Mouse (Mus musculus) bone marrow macrophage, adult 2 months (primary cell): ENCODE results near the gene B230118H07Rik. TPM values are rescaled to one million over a fixed set of nuclear protein-coding genes. Genes with fewer than 3 reads are reported as not detected.
A peak's percentile ranks its signal among the peaks of the same experiment; 100 is the strongest.

ENCODE experiments used
- H3K27ac ChIP-seq: 2 replicates; pipeline ENCODE4 v1.5.1; 2012; ENCODE audit warnings: low read depth, low read length; ENCODE audit not compliant: insufficient read depth
- H3K4me1 ChIP-seq: 2 replicates; pipeline ENCODE4 v1.6.1; 2012; ENCODE audit warnings: low read length; ENCODE audit not compliant: control insufficient read depth, insufficient read depth
- H3K4me3 ChIP-seq: 2 replicates; pipeline ENCODE4 v1.5.1; 2012; ENCODE audit warnings: mild to moderate bottlenecking, low read length, moderate library complexity; ENCODE audit not compliant: insufficient read depth
- CTCF ChIP-seq: IDR thresholded peaks from 2 replicates; pipeline ENCODE4 v1.5.1; 2012; ENCODE audit warnings: low read depth, mild to moderate bottlenecking, low read length, moderate library complexity
- POLR2A ChIP-seq: IDR thresholded peaks from 2 replicates; pipeline ENCODE4 v1.6.1; 2012; ENCODE audit warnings: mild to moderate bottlenecking, low read depth, low read length, borderline replicate concordance
- polyA plus RNA-seq: library from polyadenylated mRNA; stranded (reverse); fragments of >200 nt; gene quantifications from 2 replicates; pipeline ENCODE4 v1.2.4, GENCODE M21; 2012; ENCODE audit not compliant: missing spikeins, insufficient read depth, insufficient read length

B230118H07Rik gene
- polyA plus RNA-seq, 1 experiment = 24.2 TPM

GRCm38 (mm10) chr2:101639840-101640350 is 9.4 kb downstream of the B230118H07Rik start:
- Histone ChIP-seq H3K4me1 (no peaks in the 10 kb centered on the region), H3K4me3 (no peak overlapping the region), H3K27ac (no peak overlapping the region)
- TF ChIP-seq CTCF = no peak
- TF ChIP-seq POLR2A = no peak

- H3K4me3 ChIP-seq = no peak overlapping the region
- TF ChIP-seq CTCF (no peak), POLR2A (no peak)
- H3K27ac ChIP-seq = no peak overlapping the region
- no peaks in the 10 kb centered on the region for H3K4me1 ChIP-seq
Measured at GRCm38 (mm10) chr2:101638979-101639839, 10.1 kb downstream of the B230118H07Rik start.

- TF ChIP-seq POLR2A (peak; percentile 55; the same call in 1 of the 2 replicates), CTCF (no peak)
- peak overlapping the region; percentile 44 for H3K27ac ChIP-seq
- H3K4me3 ChIP-seq = peak overlapping the region; percentile 75
- H3K4me1 ChIP-seq = peaks cover 3% of the 10 kb centered on the region; the same call in 1 of the 2 replicates
Measured at GRCm38 (mm10) chr2:101628297-101629236, 20.8 kb downstream of the B230118H07Rik start.

GRCm38 (mm10) chr2:101627227-101627626 is 22.1 kb downstream of the B230118H07Rik start:
- Histone ChIP-seq H3K27ac (no peak overlapping the region), H3K4me1 (peaks cover 3% of the 10 kb centered on the region; the same call in 1 of the 2 replicates), H3K4me3 (no peak overlapping the region)
- TF ChIP-seq CTCF (no peak), POLR2A (no peak)

GRCm38 (mm10) chr2:101624526-101624925 is 24.8 kb downstream of the B230118H07Rik start, which contains the start of gene Rag2:
Gene Rag2 (plus strand): TSS chr2:101624718.
- H3K27ac ChIP-seq = no peak within 1 kb of the TSS
- H3K4me1 ChIP-seq = peaks cover 16% of the 10 kb centered on the region
- H3K4me3 ChIP-seq = no peak within 1 kb of the TSS
- no peak for TF ChIP-seq CTCF
- TF ChIP-seq POLR2A = no peak

GRCm38 (mm10) chr2:101624011-101624410 is 25.3 kb downstream of the B230118H07Rik start:
- TF ChIP-seq POLR2A (no peak), CTCF (no peak)
- Histone ChIP-seq H3K27ac (no peak overlapping the region), H3K4me3 (no peak overlapping the region), H3K4me1 (peaks cover 16% of the 10 kb centered on the region)

GRCm38 (mm10) chr2:101623042-101623441 is 26.3 kb downstream of the B230118H07Rik start:
- Histone ChIP-seq H3K4me3 (no peak overlapping the region), H3K4me1 (peaks cover 19% of the 10 kb centered on the region), H3K27ac (no peak overlapping the region)
- TF ChIP-seq POLR2A (no peak), CTCF (no peak)

GRCm38 (mm10) chr2:101621611-101622010 is 27.7 kb downstream of the B230118H07Rik start:
- H3K4me1 ChIP-seq = peaks cover 18% of the 10 kb centered on the region
- H3K4me3 ChIP-seq = no peak overlapping the region
- TF ChIP-seq CTCF = no peak
- no peak for TF ChIP-seq POLR2A
- no peak overlapping the region for H3K27ac ChIP-seq

- no peak overlapping the region for H3K4me3 ChIP-seq
- peaks cover 18% of the 10 kb centered on the region for H3K4me1 ChIP-seq
- H3K27ac ChIP-seq = no peak overlapping the region
- TF ChIP-seq POLR2A = no peak
- no peak for TF ChIP-seq CTCF
Measured at GRCm38 (mm10) chr2:101620899-101621298, 28.4 kb downstream of the B230118H07Rik start.
